Mouse (Mus musculus) limb, embryonic 12.5 days (tissue): Measurements from ENCODE around the gene Cabin1. TPM values are rescaled to one million over a fixed set of nuclear protein-coding genes. Genes with fewer than 3 reads are reported as not detected.

Experiments used
- ATAC-seq: fragments of 200-750 bp; cut with Nextera tagmentation; 2 replicates; pipeline ENCODE4 v1.8.0; 2017; ENCODE audit warnings: low read depth, moderate TSS enrichment; ENCODE audit not compliant: insufficient number of reproducible peaks, insufficient read depth, low FRiP score, low TSS enrichment
- H3K27ac ChIP-seq: fragments of 300-500 bp; sonication (generic); 2 replicates; pipeline ENCODE4 v1.5.1; 2016; ENCODE audit warnings: mild to moderate bottlenecking, moderate library complexity
- H3K27me3 ChIP-seq: fragments of 300-500 bp; sonication (generic); 2 replicates; pipeline ENCODE4 v1.6.1; 2016; ENCODE audit warnings: mild to moderate bottlenecking, moderate library complexity
- H3K36me3 ChIP-seq: fragments of 300-500 bp; sonication (generic); 2 replicates; pipeline ENCODE4 v1.6.1; 2016; ENCODE audit warnings: mild to moderate bottlenecking, moderate library complexity
- H3K4me1 ChIP-seq: fragments of 300-500 bp; sonication (generic); replicated peaks from 2 replicates; pipeline ENCODE4 v1.6.1; 2016
- H3K4me2 ChIP-seq: fragments of 300-500 bp; sonication (generic); 2 replicates; pipeline ENCODE4 v1.6.1; 2016; ENCODE audit warnings: mild to moderate bottlenecking, moderate library complexity
- H3K4me3 ChIP-seq: fragments of 300-500 bp; sonication (generic); replicated peaks from 2 replicates; pipeline ENCODE4 v1.5.1; 2016; ENCODE audit warnings: mild to moderate bottlenecking
- H3K9ac ChIP-seq: fragments of 300-500 bp; sonication (generic); replicated peaks from 2 replicates; pipeline ENCODE4 v1.6.1; 2016; ENCODE audit warnings: mild to moderate bottlenecking, moderate library complexity
- H3K9me3 ChIP-seq: fragments of 300-500 bp; sonication (generic); 2 replicates; pipeline ENCODE4 v1.6.1; 2016; ENCODE audit warnings: mild to moderate bottlenecking, moderate library complexity
- WGBS: fragments of 180-500 bp; shearing (Covaris S2); methylation state at CpG from one replicate; pipeline ENCODE4 v1.1.7; 2016; 5-methylcytosine and 5-hydroxymethylcytosine counted together
- polyA plus RNA-seq: library from polyadenylated mRNA; unstranded; fragments of >200 nt; fragmentation: Nextera tagmentation; extraction: Ambion mirVana; gene quantifications from 2 replicates; pipeline ENCODE4 v1.2.1, GENCODE M21; 2016

The Cabin1 gene
- polyA plus RNA-seq, 1 experiment from 2014 or later = 29.3 TPM

- peaks cover 6% of the 10 kb centered on the region for H3K36me3 ChIP-seq
- peak overlapping the region; percentile 65 for H3K4me2 ChIP-seq
- 0 out of 2 replicates have a peak overlapping the region, but pooled peaks have one; percentile 64 for H3K27ac ChIP-seq
- peak overlapping the region; percentile 88 for H3K4me3 ChIP-seq
- ATAC-seq = no peak
- under 1% methylated on average over 27 of the region's 27 CpGs for WGBS
- peak overlapping the region; percentile 50 for H3K9ac ChIP-seq
- H3K27me3 ChIP-seq = no peaks in the 10 kb centered on the region
- peaks cover 13% of the 10 kb centered on the region for H3K4me1 ChIP-seq
- no peaks in the 10 kb centered on the region for H3K9me3 ChIP-seq
Measured at GRCm38 (mm10) chr10:75764519-75765473, 655 bp upstream of the Cabin1 start.

- Histone ChIP-seq H3K9me3 (no peaks in the 10 kb centered on the region), H3K27ac (no peak overlapping the region), H3K9ac (no peak overlapping the region), H3K36me3 (peaks cover 16% of the 10 kb centered on the region), H3K4me1 (peaks cover 13% of the 10 kb centered on the region), H3K4me3 (no peak overlapping the region), H3K27me3 (no peaks in the 10 kb centered on the region), H3K4me2 (peak overlapping the region; percentile 30; the same call in 1 of the 2 replicates)
- no peak for ATAC-seq
- 94% methylated on average over 3 of the region's 3 CpGs for WGBS
Measured at GRCm38 (mm10) chr10:75762413-75762812, 1.7 kb downstream of the Cabin1 start.

GRCm38 (mm10) chr10:75760311-75760710 lies 3.8 kb downstream of the Cabin1 start:
- Histone ChIP-seq H3K9ac (no peak overlapping the region), H3K36me3 (peaks cover 25% of the 10 kb centered on the region), H3K9me3 (no peaks in the 10 kb centered on the region), H3K27me3 (no peaks in the 10 kb centered on the region), H3K4me3 (no peak overlapping the region), H3K4me2 (no peak overlapping the region), H3K4me1 (peaks cover 13% of the 10 kb centered on the region), H3K27ac (no peak overlapping the region)
- WGBS = 96% methylated on average over 3 of the region's 3 CpGs
- no peak for ATAC-seq

- H3K4me1 ChIP-seq = no peaks in the 10 kb centered on the region
- no peak overlapping the region for H3K9ac ChIP-seq
- peaks cover 60% of the 10 kb centered on the region for H3K36me3 ChIP-seq
- 92% methylated on average over 11 of the region's 11 CpGs for WGBS
- ATAC-seq = no peak
- H3K27ac ChIP-seq = no peak overlapping the region
- no peak overlapping the region for H3K4me2 ChIP-seq
- no peaks in the 10 kb centered on the region for H3K27me3 ChIP-seq
- no peak overlapping the region for H3K4me3 ChIP-seq
- H3K9me3 ChIP-seq = no peaks in the 10 kb centered on the region
Measured at GRCm38 (mm10) chr10:75756719-75757118, 7.4 kb downstream of the Cabin1 start.

- ATAC-seq = peak; percentile 85; the same call in 1 of the 2 replicates
Measured at GRCm38 (mm10) chr10:75744017-75744416, 20.1 kb downstream of the Cabin1 start.

GRCm38 (mm10) chr10:75743369-75743768 lies 20.8 kb downstream of the Cabin1 start:
- no peak overlapping the region for H3K9ac ChIP-seq
- no peaks in the 10 kb centered on the region for H3K4me1 ChIP-seq
- H3K4me3 ChIP-seq = no peak overlapping the region
- H3K27me3 ChIP-seq = no peaks in the 10 kb centered on the region
- H3K36me3 ChIP-seq = peaks cover 94% of the 10 kb centered on the region
- WGBS = 92% methylated on average over 12 of the region's 12 CpGs
- ATAC-seq = no peak
- no peak overlapping the region for H3K4me2 ChIP-seq
- H3K27ac ChIP-seq = no peak overlapping the region
- H3K9me3 ChIP-seq = no peaks in the 10 kb centered on the region

More at GRCm38 (mm10) chr10:75744017-75744416, 20.1 kb downstream of the Cabin1 start:
- Histone ChIP-seq H3K4me3 (no peak overlapping the region), H3K27ac (no peak overlapping the region), H3K27me3 (no peaks in the 10 kb centered on the region), H3K4me1 (no peaks in the 10 kb centered on the region), H3K4me2 (no peak overlapping the region), H3K36me3 (peaks cover 94% of the 10 kb centered on the region), H3K9me3 (no peaks in the 10 kb centered on the region), H3K9ac (no peak overlapping the region)
- 46% methylated on average over 3 of the region's 3 CpGs for WGBS

GRCm38 (mm10) chr10:75740866-75741265 lies 23.3 kb downstream of the Cabin1 start:
- Histone ChIP-seq H3K4me2 (no peak overlapping the region), H3K9ac (no peak overlapping the region), H3K36me3 (peaks cover 94% of the 10 kb centered on the region), H3K27ac (no peak overlapping the region), H3K27me3 (no peaks in the 10 kb centered on the region), H3K9me3 (no peaks in the 10 kb centered on the region), H3K4me3 (no peak overlapping the region), H3K4me1 (no peaks in the 10 kb centered on the region)
- WGBS = 89% methylated on average over 3 of the region's 3 CpGs
- ATAC-seq = no peak

GRCm38 (mm10) chr10:75725449-75725848 lies 38.7 kb downstream of the Cabin1 start:
- peaks cover 91% of the 10 kb centered on the region for H3K36me3 ChIP-seq
- no peaks in the 10 kb centered on the region for H3K9me3 ChIP-seq
- H3K4me1 ChIP-seq = no peaks in the 10 kb centered on the region
- no peak overlapping the region for H3K4me2 ChIP-seq
- H3K27ac ChIP-seq = no peak overlapping the region
- no peak for ATAC-seq
- WGBS = 95% methylated on average over 7 of the region's 7 CpGs
- H3K27me3 ChIP-seq = no peaks in the 10 kb centered on the region
- H3K9ac ChIP-seq = no peak overlapping the region
- no peak overlapping the region for H3K4me3 ChIP-seq

- H3K9me3 ChIP-seq = no peaks in the 10 kb centered on the region
- H3K4me2 ChIP-seq = no peak overlapping the region
- H3K9ac ChIP-seq = no peak overlapping the region
- H3K4me3 ChIP-seq = no peak overlapping the region
- 95% methylated on average over 5 of the region's 5 CpGs for WGBS
- H3K27ac ChIP-seq = no peak overlapping the region
- H3K36me3 ChIP-seq = peaks cover 96% of the 10 kb centered on the region
- no peaks in the 10 kb centered on the region for H3K4me1 ChIP-seq
- no peak for ATAC-seq
- no peaks in the 10 kb centered on the region for H3K27me3 ChIP-seq
Measured at GRCm38 (mm10) chr10:75720215-75720614, 43.9 kb downstream of the Cabin1 start.

- 90% methylated on average over 3 of the region's 3 CpGs for WGBS
Measured at GRCm38 (mm10) chr10:75714795-75715194, 49.3 kb downstream of the Cabin1 start.

GRCm38 (mm10) chr10:75713026-75713425 lies 51.1 kb downstream of the Cabin1 start:
- Histone ChIP-seq H3K36me3 (peaks cover 93% of the 10 kb centered on the region), H3K27me3 (no peaks in the 10 kb centered on the region), H3K4me3 (no peak overlapping the region), H3K9me3 (no peaks in the 10 kb centered on the region), H3K4me2 (no peak overlapping the region), H3K9ac (no peak overlapping the region), H3K27ac (no peak overlapping the region), H3K4me1 (no peaks in the 10 kb centered on the region)
- 94% methylated on average over 11 of the region's 11 CpGs for WGBS
- no peak for ATAC-seq

More at GRCm38 (mm10) chr10:75714795-75715194, 49.3 kb downstream of the Cabin1 start:
- no peak for ATAC-seq
- peaks cover 93% of the 10 kb centered on the region for H3K36me3 ChIP-seq
- no peaks in the 10 kb centered on the region for H3K4me1 ChIP-seq
- no peaks in the 10 kb centered on the region for H3K9me3 ChIP-seq
- no peak overlapping the region for H3K4me3 ChIP-seq
- H3K4me2 ChIP-seq = no peak overlapping the region
- H3K27me3 ChIP-seq = no peaks in the 10 kb centered on the region
- no peak overlapping the region for H3K9ac ChIP-seq
- no peak overlapping the region for H3K27ac ChIP-seq
